Mouse (Mus musculus) neural tube, embryonic 13.5 days (tissue): ENCODE measurements around the gene Vmn2r109. TPM values are rescaled to one million over a fixed set of nuclear protein-coding genes. Genes with fewer than 3 reads are reported as not detected.
"Not testable (repeated sequence)": the region's sequence is repeated elsewhere in the genome, so short reads cannot be mapped to it uniquely, and the experiment has no call there.

Experiments used
- ATAC-seq: fragments of 200-750 bp; cut with Nextera tagmentation; 2 replicates; pipeline ENCODE4 v1.8.0; 2017; ENCODE audit warnings: low read depth, mild to moderate bottlenecking, moderate TSS enrichment, moderate library complexity
- H3K27ac ChIP-seq: fragments of 300-500 bp; sonication (generic); replicated peaks from 2 replicates; pipeline ENCODE4 v1.5.1; 2015; ENCODE audit warnings: moderate library complexity, mild to moderate bottlenecking, inconsistent platforms
- H3K27me3 ChIP-seq: fragments of 300-500 bp; sonication (generic); 2 replicates; pipeline ENCODE4 v1.6.1; 2015; ENCODE audit warnings: mild to moderate bottlenecking, inconsistent platforms
- H3K36me3 ChIP-seq: fragments of 300-500 bp; sonication (generic); 2 replicates; pipeline ENCODE4 v1.6.1; 2015; ENCODE audit warnings: mild to moderate bottlenecking, inconsistent platforms
- H3K4me1 ChIP-seq: fragments of 300-500 bp; sonication (generic); replicated peaks from 2 replicates; pipeline ENCODE4 v1.6.1; 2015; ENCODE audit warnings: inconsistent platforms
- H3K4me2 ChIP-seq: fragments of 300-500 bp; sonication (generic); 2 replicates; pipeline ENCODE4 v1.6.1; 2015; ENCODE audit warnings: inconsistent platforms, mild to moderate bottlenecking, moderate library complexity
- H3K4me3 ChIP-seq: fragments of 300-500 bp; sonication (generic); 2 replicates; pipeline ENCODE4 v1.5.1; 2015; ENCODE audit warnings: mild to moderate bottlenecking, inconsistent platforms
- H3K9ac ChIP-seq: fragments of 300-500 bp; sonication (generic); 2 replicates; pipeline ENCODE4 v1.6.1; 2015; ENCODE audit warnings: moderate library complexity, mild to moderate bottlenecking, inconsistent platforms
- H3K9me3 ChIP-seq: fragments of 300-500 bp; sonication (generic); 2 replicates; pipeline ENCODE4 v1.6.1; 2016; ENCODE audit warnings: inconsistent platforms
- WGBS: fragments of 180-500 bp; shearing (Covaris S2); methylation state at CpG from one replicate; pipeline ENCODE4 v1.1.7; 2015; 5-methylcytosine and 5-hydroxymethylcytosine counted together
- polyA plus RNA-seq: library from polyadenylated mRNA; unstranded; fragments of >200 nt; fragmentation: Nextera tagmentation; extraction: Ambion mirVana; gene quantifications from 2 replicates; pipeline ENCODE4 v1.2.1, GENCODE M21; 2015

Vmn2r109 gene
- polyA plus RNA-seq = not detected in 2 replicates

DNA sequence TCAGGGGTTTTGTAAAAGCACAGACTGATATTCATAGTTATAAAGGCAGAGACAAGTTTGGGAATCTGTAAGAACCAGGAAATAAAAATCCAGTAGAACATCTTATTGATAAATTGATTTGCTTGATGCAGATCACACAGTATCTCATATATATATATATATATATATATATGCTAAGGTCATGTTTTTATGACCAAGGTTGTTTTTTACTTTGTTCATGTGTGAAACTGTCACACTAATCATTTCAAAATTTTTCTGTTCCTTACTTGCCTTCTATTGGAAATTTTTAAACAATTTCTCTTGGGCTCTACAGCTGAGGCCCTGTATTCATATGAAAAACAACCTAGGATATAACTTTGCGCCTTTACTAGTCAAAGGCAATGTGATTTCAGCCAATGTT is at the start of gene Vmn2r109:
TSS of gene Vmn2r109 (minus strand) at position 101 of the 400 bp plus-strand sequence.
- no peaks in the 10 kb centered on the region for H3K9me3 ChIP-seq
- no peaks in the 10 kb centered on the region for H3K4me1 ChIP-seq
- no peak for ATAC-seq
- no peaks in the 10 kb centered on the region for H3K27me3 ChIP-seq
- H3K36me3 ChIP-seq = no peaks in the 10 kb centered on the region
- no peak within 1 kb of the TSS for H3K4me3 ChIP-seq
- H3K9ac ChIP-seq = no peak within 1 kb of the TSS
- H3K4me2 ChIP-seq = no peak within 1 kb of the TSS
- no peak within 1 kb of the TSS for H3K27ac ChIP-seq
- WGBS = 94% methylated on average over 1 of the region's 1 CpGs

DNA sequence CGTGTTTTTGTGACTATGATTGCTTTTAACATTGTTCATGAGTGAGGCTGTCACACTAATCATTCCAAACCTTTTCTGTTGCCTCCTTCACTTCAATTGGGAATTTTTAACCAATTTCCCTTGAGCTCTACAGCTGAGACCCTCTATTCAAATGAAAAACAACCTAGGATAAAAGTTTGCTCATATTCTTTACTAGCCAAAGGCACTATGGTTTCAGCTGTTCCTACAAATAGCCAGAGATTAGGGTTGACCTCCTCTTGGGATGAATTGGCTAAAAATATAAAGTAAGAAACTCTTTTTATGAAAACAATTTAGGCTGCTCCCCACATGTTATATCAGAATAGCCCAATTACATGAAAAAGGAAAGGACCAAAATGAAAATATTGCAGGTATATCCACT is 31.8 kb upstream of the Vmn2r109 start, which contains the start of gene Vmn2r110:
TSS of gene Vmn2r110 (minus strand) at position 101 of the 400 bp plus-strand sequence.
- H3K27me3 ChIP-seq = no peaks in the 10 kb centered on the region
- H3K9me3 ChIP-seq = peaks cover 6% of the 10 kb centered on the region; the same call in 1 of the 2 replicates
- H3K4me2 ChIP-seq = no peak within 1 kb of the TSS
- H3K9ac ChIP-seq = no peak within 1 kb of the TSS
- H3K4me3 ChIP-seq = no peak within 1 kb of the TSS
- WGBS = 45% methylated on average over 1 of the region's 1 CpGs
- no peak within 1 kb of the TSS for H3K27ac ChIP-seq
- no peaks in the 10 kb centered on the region for H3K36me3 ChIP-seq
- ATAC-seq = no peak
- H3K4me1 ChIP-seq = no peaks in the 10 kb centered on the region

DNA sequence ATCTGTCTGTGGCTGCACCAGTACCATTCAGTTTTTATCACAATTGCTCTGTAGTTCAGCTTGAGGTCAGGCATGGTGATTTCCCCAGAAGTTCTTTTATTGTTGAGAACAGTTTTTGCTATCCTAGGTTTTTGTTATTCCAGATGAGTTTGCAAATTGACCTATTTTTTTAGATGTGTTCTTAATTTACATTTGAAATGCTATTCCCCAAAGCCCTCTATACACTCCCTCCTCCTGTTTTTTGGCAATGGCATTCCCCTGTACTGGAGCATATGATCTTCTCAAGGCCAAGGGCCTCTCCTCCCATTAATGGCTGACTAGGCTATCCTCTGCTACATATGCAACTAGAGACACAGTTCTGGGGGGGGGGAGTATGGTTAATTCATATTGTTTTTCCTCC is 56.3 kb downstream of the Vmn2r109 start:
- not testable (repeated sequence) for ATAC-seq, H3K27ac ChIP-seq

DNA sequence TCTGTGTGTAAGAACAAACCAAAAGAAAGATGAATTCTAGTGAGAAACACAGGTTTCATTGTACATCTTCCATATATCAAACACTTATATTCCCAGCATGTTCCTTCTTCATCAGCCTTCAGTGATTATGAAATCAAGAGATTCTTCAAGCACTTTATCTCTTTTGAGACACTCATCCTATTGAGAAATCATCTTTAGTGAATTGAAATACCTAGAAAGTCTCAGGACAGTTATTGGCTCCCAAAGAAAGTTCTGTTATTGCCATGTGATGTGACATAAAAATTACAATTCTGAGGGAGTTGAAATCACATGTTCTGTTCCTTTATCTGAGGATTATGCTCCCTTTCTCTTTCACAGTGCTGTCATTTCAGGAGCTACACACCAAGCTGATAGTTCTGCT is 66.7 kb downstream of the Vmn2r109 start, which contains the start of gene Vmn1r225:
TSS of gene Vmn1r225 (plus strand) at position 301 of the 400 bp plus-strand sequence.
- Histone ChIP-seq H3K36me3 (no peaks in the 10 kb centered on the region), H3K27ac (no peak within 1 kb of the TSS), H3K4me2 (no peak within 1 kb of the TSS), H3K9me3 (peaks cover 10% of the 10 kb centered on the region; the same call in 1 of the 2 replicates), H3K4me1 (no peaks in the 10 kb centered on the region), H3K27me3 (no peaks in the 10 kb centered on the region), H3K4me3 (no peak within 1 kb of the TSS), H3K9ac (no peak within 1 kb of the TSS)
- no peak for ATAC-seq

More for the DNA sequence above, 56.3 kb downstream of the Vmn2r109 start:
- H3K36me3 ChIP-seq, H3K4me1 ChIP-seq, H3K4me2 ChIP-seq, H3K27me3 ChIP-seq, H3K9ac ChIP-seq, H3K4me3 ChIP-seq: not testable (repeated sequence)
- peaks cover 18% of the 10 kb centered on the region for H3K9me3 ChIP-seq

Other genes starting within 250 kb of the Vmn2r109 start
- gene Vmn2r107, start 219.5 kb downstream of the Vmn2r109 start, polyA plus RNA-seq = not detected in 2 replicates
- gene Vmn1r224, start 150.6 kb downstream of the Vmn2r109 start, polyA plus RNA-seq = not detected in 2 replicates
- not detected in 2 replicates for gene Vmn2r108, start 83.4 kb downstream of the Vmn2r109 start, polyA plus RNA-seq
- not detected in 2 replicates for gene Vmn1r225, start 66.6 kb downstream of the Vmn2r109 start, polyA plus RNA-seq
- gene Vmn2r110, start 31.7 kb upstream of the Vmn2r109 start, polyA plus RNA-seq = not detected in 2 replicates
- gene Fpr-rs3, start 60.1 kb upstream of the Vmn2r109 start, polyA plus RNA-seq = not detected in 2 replicates
- gene Vmn1r226, start 118.1 kb upstream of the Vmn2r109 start, polyA plus RNA-seq = not detected in 2 replicates
- not detected in 2 replicates for gene Vmn1r227, start 165.1 kb upstream of the Vmn2r109 start, polyA plus RNA-seq
- not detected in 2 replicates for gene Vmn1r228, start 221.4 kb upstream of the Vmn2r109 start, polyA plus RNA-seq
- not detected in 2 replicates for gene Vmn1r229, start 246.8 kb upstream of the Vmn2r109 start, polyA plus RNA-seq